Mouse (Mus musculus) left cerebral cortex, postnatal 36 days (tissue): ENCODE measurements around the gene Scyl2. TPM values are rescaled to one million over a fixed set of nuclear protein-coding genes. Genes with fewer than 3 reads are reported as not detected.

Experiments
- DNase-seq, 2 experiments: peaks; one replicate each; pipeline ENCODE4 v3.0.0; 2021 to 2022; ENCODE audit warnings: low spot score in 2 of 2, mixed read lengths in 1 of 2
- intact Hi-C: fragments of 180-260 bp; cut with DNase I; formaldehyde crosslinking; loops from one replicate; pipeline ENCODE4 v1.15.1; 2025
- total RNA-seq, 2 experiments: library from RNA; stranded (reverse); gene quantifications; 2 replicates each; pipeline ENCODE4 v1.2.3; 2021

Scyl2 gene
- total RNA-seq, 2 experiments from 2014 or later, result 34.3 to 34.7 TPM

- intact Hi-C loops, result no loop called here
- DNase-seq, result no peak
These were observed 59.4 kb downstream of the Scyl2 start for GRCm38 (mm10) chr10:89626714-89627113.

GRCm38 (mm10) chr10:89624196-89624595 lies 61.9 kb downstream of the Scyl2 start:
- DNase-seq, result no peak
- intact Hi-C loops, result no loop called here

GRCm38 (mm10) chr10:89621129-89621528 lies 65.0 kb downstream of the Scyl2 start, which contains the start of gene Slc17a8:
Gene Slc17a8, minus strand, starts transcription at chr10:89621253.
- intact Hi-C loops, result no loop called here
- DNase-seq, result no peak

DNA sequence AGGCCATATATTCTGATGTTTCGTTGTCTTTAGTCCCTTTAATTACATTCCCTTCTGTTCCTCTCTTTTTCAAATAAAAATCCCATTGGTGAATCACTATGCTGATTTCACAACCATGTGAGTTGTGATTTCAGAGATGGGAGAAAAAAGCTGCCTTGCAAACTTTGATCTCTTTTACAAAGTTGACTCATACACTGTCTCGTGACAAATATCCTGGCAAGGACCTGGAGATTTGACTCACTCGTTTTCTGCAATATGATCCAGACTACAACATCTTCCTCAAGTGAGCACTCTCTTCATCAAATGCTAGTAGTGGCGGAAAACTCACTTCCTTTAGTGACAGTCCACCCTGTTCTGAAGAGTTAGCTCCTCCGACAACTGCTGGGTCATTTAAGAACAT lies 86.8 kb downstream of the Scyl2 start:
- DNase-seq, result no peak
- intact Hi-C loops, result no loop called here

DNA sequence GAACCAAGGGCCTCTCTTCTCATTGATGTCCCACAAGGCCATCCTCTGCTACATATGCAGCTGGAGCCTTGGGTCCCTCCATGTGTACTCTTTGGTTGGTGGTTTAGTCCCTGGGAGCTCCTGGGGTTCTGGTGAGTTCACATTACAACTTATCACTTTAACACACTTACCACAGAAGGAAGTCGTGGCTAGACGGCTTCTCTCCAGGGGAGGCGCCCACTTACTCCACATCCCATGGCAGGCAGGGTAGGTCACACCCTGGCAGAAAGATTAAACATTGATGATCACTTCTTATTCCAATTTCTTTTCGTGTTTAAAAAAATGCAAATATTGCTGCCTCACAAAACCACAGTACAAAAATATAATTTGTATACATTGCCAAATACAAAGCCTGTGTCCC lies 88.8 kb downstream of the Scyl2 start:
- intact Hi-C loops, result no loop called here
- DNase-seq, result no peak

- no peak for DNase-seq
- intact Hi-C loops, result no loop called here
These were observed 90.2 kb downstream of the Scyl2 start for GRCm38 (mm10) chr10:89595935-89596334.

DNA sequence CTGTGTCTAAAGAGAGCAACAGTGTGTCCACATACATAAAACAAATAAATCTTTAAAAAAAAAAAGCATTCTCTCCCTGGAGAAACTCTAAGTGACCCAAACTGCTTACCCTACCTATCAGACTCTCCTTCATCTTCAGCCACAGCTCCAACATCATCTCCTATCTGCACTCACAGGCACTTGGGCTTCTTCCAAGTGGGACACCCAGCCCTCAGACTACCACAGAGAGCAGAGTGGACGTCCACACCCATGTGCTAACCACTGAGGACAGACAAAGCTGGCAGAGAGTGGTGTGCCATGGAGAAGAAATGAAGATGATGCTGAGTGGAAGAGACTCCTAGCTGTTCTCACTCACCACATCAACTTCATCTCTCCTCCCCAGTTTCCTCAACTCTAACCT lies 90.6 kb downstream of the Scyl2 start:
- intact Hi-C loops, result no loop called here
- DNase-seq, result no peak

GRCm38 (mm10) chr10:89594309-89594708 lies 91.8 kb downstream of the Scyl2 start:
- intact Hi-C loops, result no loop called here

DNA sequence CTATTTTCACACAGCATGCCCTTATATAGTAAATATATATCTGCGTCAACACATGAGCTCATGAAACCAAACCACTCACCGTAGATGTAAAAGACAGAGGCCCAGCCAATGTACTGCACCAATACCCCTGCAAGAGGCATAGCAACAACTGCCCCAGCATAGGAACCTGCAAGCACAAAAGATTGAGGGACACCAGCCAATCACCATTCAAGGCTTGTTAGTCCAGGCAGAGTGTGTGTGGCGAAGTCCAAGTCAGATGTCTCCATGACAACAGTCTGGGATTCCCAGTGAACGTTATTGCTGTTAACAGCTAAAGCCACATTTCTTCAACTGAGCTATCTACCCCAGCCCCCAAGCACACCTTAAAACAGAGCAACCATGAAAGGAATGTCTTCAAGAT lies 93.3 kb downstream of the Scyl2 start:
- intact Hi-C loops, result no loop called here
- DNase-seq, result no peak

More at GRCm38 (mm10) chr10:89594309-89594708, 91.8 kb downstream of the Scyl2 start:
- no peak for DNase-seq

DNA sequence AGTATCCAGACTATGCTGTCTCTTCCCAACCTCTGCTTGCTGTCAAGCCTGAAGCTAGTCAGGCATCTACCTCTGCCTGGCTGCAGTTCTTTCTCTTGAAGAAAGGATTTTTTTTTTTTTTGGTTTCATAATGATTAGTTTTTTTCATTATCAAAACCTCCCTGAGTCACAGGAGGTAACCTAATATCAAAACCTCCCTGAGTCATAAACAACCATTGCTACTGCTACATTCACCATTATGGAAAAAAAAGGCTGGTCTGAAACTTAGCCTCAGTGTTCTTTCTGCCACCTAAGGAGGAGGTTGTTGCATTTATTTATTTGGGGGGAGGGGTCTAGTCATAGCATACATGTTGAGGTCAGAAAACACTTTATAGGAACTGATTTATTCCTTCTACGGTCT lies 96.2 kb downstream of the Scyl2 start:
- intact Hi-C loops, result no loop called here
- no peak for DNase-seq

Other genes with a start within 250 kb of the Scyl2 start
- gene Gas2l3, start 242.3 kb downstream of the Scyl2 start, total RNA-seq, result 1 to 10 TPM; 1.6 to 2.4 TPM
- gene Nr1h4, start 152.7 kb downstream of the Scyl2 start, total RNA-seq, result not detected
- 1 to 10 TPM; 2.6 to 2.7 TPM for gene Slc17a8, start 65.0 kb downstream of the Scyl2 start, total RNA-seq
- 10 to 100 TPM; 18.7 to 23.8 TPM for gene Actr6, start 46.0 kb upstream of the Scyl2 start, total RNA-seq
- 10 to 100 TPM; 90.4 to 92.5 TPM for gene Uhrf1bp1l, start 58.7 kb upstream of the Scyl2 start, total RNA-seq
- 100 to 1,000 TPM; 426 to 497 TPM for gene Anks1b, start 187.2 kb upstream of the Scyl2 start, total RNA-seq